Mouse (Mus musculus) heart, postnatal 0 days (tissue): ENCODE data around the gene Gtf2b.

Source experiments
- CTCF ChIP-seq: IDR thresholded peaks from 2 replicates; pipeline ENCODE4 v1.5.1; 2016; ENCODE audit warnings: antibody characterized with exemption, control low read depth, low read depth
- EP300 ChIP-seq: IDR thresholded peaks from 2 replicates; pipeline ENCODE4 v1.6.1; 2016; ENCODE audit warnings: antibody characterized with exemption, low read depth

GRCm38 (mm10) chr3:142773538-142774191 lies 8.8 kb downstream of the Gtf2b start:
- TF ChIP-seq CTCF (peak; percentile 42; the same call in 1 of the 2 replicates), EP300 (no peak)
